Comparison of ENCODE assay signal across 16 mouse cellular contexts in genomic region chr2:60808822-60809221, GRCm38 (mm10).
DNase-seq lines count a peak whose midpoint lies in the region; ATAC-seq and TF ChIP-seq lines count a peak whose summit lies in the region.
"Had no signal": no experiment of that assay in that cellular context is flagged by ENCODE, and none has a peak within 500 bp of the region (broad histone marks: within the 10 kb centered on the region; RNA-seq: fewer than 3 reads in every experiment).

No protein-coding gene starts in this region.

- no peaks in the 10 kb centered on the region for H3K27me3 ChIP-seq in heart, embryonic 15.5 days
- no peaks in the 10 kb centered on the region for H3K27me3 ChIP-seq in heart, embryonic 11.5 days (ENCODE audit: control insufficient read depth, insufficient read depth, low read length)
- no peaks in the 10 kb centered on the region for H3K27me3 ChIP-seq in lung, embryonic 14.5 days (ENCODE audit: insufficient read depth, low read length)
- H3K27me3 ChIP-seq: neural tube, embryonic 12.5 days; Patski had no signal

- H3K9ac ChIP-seq in heart, embryonic 15.5 days: no peak overlapping the region
- H3K9ac ChIP-seq in heart, embryonic 11.5 days (ENCODE audit: low read depth, low read length): no peak overlapping the region
- no peak overlapping the region for H3K9ac ChIP-seq in lung, embryonic 14.5 days
- H3K9ac ChIP-seq: midbrain, embryonic 12.5 days; neural tube, embryonic 12.5 days had no signal

- H3K9me3 ChIP-seq in heart, embryonic 15.5 days (replicated peaks): no peaks in the 10 kb centered on the region
- H3K9me3 ChIP-seq in heart, embryonic 11.5 days (replicated peaks; ENCODE audit: control insufficient read depth, low read length): no peaks in the 10 kb centered on the region
- no peaks in the 10 kb centered on the region for H3K9me3 ChIP-seq in lung, embryonic 14.5 days (ENCODE audit: low read depth, low read length)
- H3K9me3 ChIP-seq: forebrain, embryonic 10.5 days; midbrain, embryonic 12.5 days; neural tube, embryonic 12.5 days had no signal

- no peaks in the 10 kb centered on the region for H3K36me3 ChIP-seq in heart, embryonic 15.5 days
- peaks cover 2% of the 10 kb centered on the region; the same call in 1 of the 2 replicates for H3K36me3 ChIP-seq in heart, embryonic 11.5 days (ENCODE audit: control insufficient read depth, insufficient read depth, low read length)
- no peaks in the 10 kb centered on the region; the same call in 1 of the 2 replicates for H3K36me3 ChIP-seq in lung, embryonic 14.5 days (ENCODE audit: insufficient read depth)
- H3K36me3 ChIP-seq: forebrain, embryonic 10.5 days; midbrain, embryonic 12.5 days; neural tube, embryonic 12.5 days had no signal

- no peak for ATAC-seq in heart, embryonic 15.5 days (replicated peaks; ENCODE audit: insufficient number of reproducible peaks, insufficient read depth, low FRiP score, low read depth)
- ATAC-seq in heart, embryonic 11.5 days (replicated peaks; ENCODE audit: insufficient number of reproducible peaks, low FRiP score, low TSS enrichment): no peak
- no peak for ATAC-seq in lung, embryonic 14.5 days (ENCODE audit: insufficient read depth)
- peak; percentile 76 for ATAC-seq in granulocyte monocyte progenitor cell, adult 5-6 weeks (replicated peaks; ENCODE audit: poor library complexity, severe bottlenecking)
- 0 out of 2 replicates have a peak, but pooled peaks have one; percentile 15 for ATAC-seq in neutrophil, adult 5-6 weeks (ENCODE audit: extremely low read depth, insufficient number of reproducible peaks, low FRiP score, poor library complexity, severe bottlenecking)
- no peak for ATAC-seq in activated CD4-positive, CD25-positive, alpha-beta regulatory T cell, adult 4 months
- ATAC-seq: Patski had no signal

- no peak for DNase-seq in lung, embryonic 14.5 days
- DNase-seq in lung, postnatal 4 days: no peak
- no peak for DNase-seq in thymus, postnatal 14 days
- DNase-seq: adrenal gland, postnatal 10 days; cerebellum, adult 11 months; layer of hippocampus, adult 9-11 months; left cerebral cortex, postnatal 4 days had no signal

- no peak for TF ChIP-seq CTCF in lung, embryonic 14.5 days (IDR thresholded peaks at IDR 0.05; ENCODE audit: low read depth)

- no peak overlapping the region for H3K4me2 ChIP-seq in heart, embryonic 15.5 days
- H3K4me2 ChIP-seq in heart, embryonic 11.5 days: no peak overlapping the region
- no peak overlapping the region for H3K4me2 ChIP-seq in lung, embryonic 14.5 days
- H3K4me2 ChIP-seq: midbrain, embryonic 12.5 days; neural tube, embryonic 12.5 days had no signal

- no peak overlapping the region for H3K4me3 ChIP-seq in heart, embryonic 15.5 days
- no peak overlapping the region for H3K4me3 ChIP-seq in heart, embryonic 11.5 days (ENCODE audit: low read depth, low read length)
- H3K4me3 ChIP-seq in lung, embryonic 14.5 days (ENCODE audit: low read depth, low read length): no peak overlapping the region
- H3K4me3 ChIP-seq: forebrain, embryonic 10.5 days; midbrain, embryonic 12.5 days; neural tube, embryonic 12.5 days had no signal

- WGBS in heart, embryonic 15.5 days: 77% methylated on average over 6 of the region's 6 CpGs
- 76% methylated on average over 6 of the region's 6 CpGs for WGBS in heart, embryonic 11.5 days (ENCODE audit: insufficient replicate concordance)
- 82% methylated on average over 6 of the region's 6 CpGs for WGBS in lung, embryonic 14.5 days

- H3K4me1 ChIP-seq in heart, embryonic 15.5 days (replicated peaks): peaks cover 58% of the 10 kb centered on the region
- peaks cover 38% of the 10 kb centered on the region for H3K4me1 ChIP-seq in heart, embryonic 11.5 days (ENCODE audit: control insufficient read depth, insufficient read depth, low read length)
- peaks cover 27% of the 10 kb centered on the region; the same call in 1 of the 2 replicates for H3K4me1 ChIP-seq in lung, embryonic 14.5 days (ENCODE audit: insufficient read depth)
- H3K4me1 ChIP-seq: midbrain, embryonic 12.5 days had no signal

- H3K27ac ChIP-seq in heart, embryonic 15.5 days: peak overlapping the region; percentile 71
- no peak overlapping the region; the same call in 1 of the 2 replicates for H3K27ac ChIP-seq in heart, embryonic 11.5 days (ENCODE audit: low read depth, low read length)
- 0 out of 2 replicates have a peak overlapping the region, but pooled peaks have one; percentile 74 for H3K27ac ChIP-seq in lung, embryonic 14.5 days (ENCODE audit: low read depth)
- H3K27ac ChIP-seq: forebrain, embryonic 10.5 days; midbrain, embryonic 12.5 days; neural tube, embryonic 12.5 days had no signal

Comparison
In these comparisons a context has a peak if more than half of its experiments do, and no peak if none do; other contexts are left out.
1. ATAC-seq: peak in granulocyte monocyte progenitor cell, adult 5-6 weeks (single experiment) and neutrophil, adult 5-6 weeks (single experiment); none in heart, embryonic 15.5 days (single experiment), heart, embryonic 11.5 days (single experiment), lung, embryonic 14.5 days (single experiment) and activated CD4-positive, CD25-positive, alpha-beta regulatory T cell, adult 4 months (single experiment).